Mouse (Mus musculus) skeletal muscle tissue, adult 2 months (tissue): ENCODE results near the gene Ucp1.
"Not testable (repeated sequence)": the region's sequence is repeated elsewhere in the genome, so short reads cannot be mapped to it uniquely, and the experiment has no call there.

Experiments used
- DNase-seq: peaks from one replicate; pipeline ENCODE4 v3.0.0-alpha.2; 2012; ENCODE audit warnings: low read depth, low spot score

Ucp1 gene

DNA sequence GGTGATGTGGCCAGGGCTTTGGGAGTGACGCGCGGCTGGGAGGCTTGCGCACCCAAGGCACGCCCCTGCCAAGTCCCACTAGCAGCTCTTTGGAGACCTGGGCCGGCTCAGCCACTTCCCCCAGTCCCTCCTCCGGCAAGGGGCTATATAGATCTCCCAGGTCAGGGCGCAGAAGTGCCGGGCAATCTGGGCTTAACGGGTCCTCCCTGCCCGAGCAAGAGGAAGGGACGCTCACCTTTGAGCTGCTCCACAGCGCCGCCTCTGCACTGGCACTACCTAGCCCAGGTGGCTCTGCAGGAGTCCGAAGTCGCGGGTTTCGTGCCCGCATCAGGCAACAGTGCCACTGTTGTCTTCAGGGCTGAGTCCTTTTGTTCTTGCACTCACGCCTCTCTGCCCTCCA lies at the start of gene Ucp1:
Gene Ucp1 (plus strand): TSS at position 177 of the 400 bp plus-strand sequence.
- DNase-seq, result no peak

DNA sequence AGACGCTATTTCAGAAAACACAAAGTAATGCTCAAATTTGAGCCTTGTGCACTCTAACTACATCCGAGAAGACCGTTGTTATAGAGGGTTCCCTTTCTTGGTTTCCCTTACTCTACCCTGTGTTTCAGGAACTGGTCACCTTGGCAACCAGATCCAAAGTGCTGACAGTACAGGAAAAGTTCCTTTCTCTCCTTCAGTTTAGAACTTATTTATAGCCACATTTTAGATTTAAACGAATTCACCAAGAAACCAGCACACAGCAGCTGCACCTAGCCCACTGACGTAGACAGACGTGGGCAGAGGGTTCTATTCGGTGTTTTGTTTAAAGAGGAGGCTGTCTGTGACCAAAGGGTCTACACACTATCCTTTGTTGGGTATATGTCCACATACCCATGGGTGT lies 46.0 kb upstream of the Ucp1 start:
- DNase-seq, result peak; percentile 4

DNA sequence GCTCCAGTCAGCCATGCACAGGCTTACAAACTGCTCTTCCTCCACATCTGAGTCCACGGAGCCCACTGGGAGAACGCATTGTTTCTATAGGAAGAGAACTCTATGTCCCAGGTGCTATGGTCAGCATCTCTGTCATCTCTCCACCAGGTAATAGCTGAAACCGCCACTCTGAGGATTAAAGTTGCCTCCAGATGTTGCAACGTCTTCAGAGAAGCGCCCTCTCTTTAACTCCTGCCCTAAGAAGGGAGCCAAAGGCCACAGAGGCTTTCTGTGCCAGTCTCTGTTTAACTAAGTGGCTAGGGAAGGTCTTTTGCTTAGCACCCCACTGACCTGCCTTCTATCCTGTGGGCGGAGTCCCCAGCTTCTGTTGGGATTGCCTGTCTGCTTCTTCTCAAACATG lies 39.3 kb upstream of the Ucp1 start:
- DNase-seq, result no peak

DNA sequence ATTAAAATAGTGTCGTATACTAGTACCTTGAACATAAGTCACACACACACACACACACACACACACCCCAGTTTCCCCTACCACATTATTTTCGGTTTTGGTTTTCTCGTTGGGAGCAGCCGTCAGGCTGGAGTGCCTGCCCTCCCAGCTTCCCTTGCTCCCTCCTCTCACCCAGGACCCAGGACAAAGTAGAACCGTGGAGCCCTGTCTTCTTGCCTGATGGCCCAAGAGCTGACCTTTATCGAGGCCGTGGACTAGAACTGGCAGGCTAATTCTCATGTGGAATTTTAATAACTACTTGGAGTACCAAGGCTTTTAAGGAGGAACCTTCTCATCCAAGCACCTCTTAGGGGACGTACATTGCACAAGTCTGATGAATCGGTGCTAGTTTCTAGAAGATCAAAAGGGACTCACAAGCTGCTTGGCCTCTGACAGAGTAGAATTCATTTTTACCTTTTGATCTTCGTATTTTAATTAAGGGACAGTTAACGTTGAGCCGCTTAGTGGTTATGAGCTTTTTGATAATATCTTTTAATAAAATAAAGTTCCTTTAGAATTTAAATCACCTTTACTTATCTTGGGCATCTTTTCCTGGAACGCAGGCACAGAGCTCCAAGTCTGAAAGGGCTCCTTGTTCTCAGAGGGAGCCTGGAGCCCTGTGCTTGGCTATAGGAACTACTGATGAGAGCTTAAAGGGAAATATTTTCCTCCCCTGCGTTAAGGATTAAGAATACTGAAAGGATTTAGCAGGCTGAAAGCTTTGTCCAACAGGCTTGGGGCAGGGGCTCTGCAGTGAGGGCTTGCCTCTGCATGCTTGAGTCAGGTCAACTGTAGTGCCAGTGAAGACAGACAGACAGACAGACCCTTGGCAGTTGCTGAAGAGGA lies 38.5 kb upstream of the Ucp1 start:
- no peak for DNase-seq

DNA sequence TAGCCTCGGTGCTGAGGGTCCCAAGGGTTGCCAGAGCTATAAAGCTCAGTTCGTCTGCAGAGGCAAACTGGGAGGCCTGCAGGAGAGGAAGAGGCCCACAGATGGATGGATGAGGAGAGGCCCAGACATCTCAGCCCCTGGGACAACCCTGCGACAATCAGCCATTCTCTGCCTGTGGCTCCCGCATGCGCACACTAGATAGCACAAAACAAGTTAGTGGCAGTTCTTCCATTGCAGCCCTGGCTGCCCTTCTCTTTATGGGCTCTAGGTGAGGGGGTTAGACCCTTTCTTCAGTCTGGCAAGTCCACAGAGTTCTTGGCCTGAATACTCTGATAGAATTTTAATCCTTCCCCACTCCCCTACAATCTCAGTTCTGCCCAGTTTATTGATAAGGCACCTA lies 37.4 kb upstream of the Ucp1 start:
- no peak for DNase-seq

DNA sequence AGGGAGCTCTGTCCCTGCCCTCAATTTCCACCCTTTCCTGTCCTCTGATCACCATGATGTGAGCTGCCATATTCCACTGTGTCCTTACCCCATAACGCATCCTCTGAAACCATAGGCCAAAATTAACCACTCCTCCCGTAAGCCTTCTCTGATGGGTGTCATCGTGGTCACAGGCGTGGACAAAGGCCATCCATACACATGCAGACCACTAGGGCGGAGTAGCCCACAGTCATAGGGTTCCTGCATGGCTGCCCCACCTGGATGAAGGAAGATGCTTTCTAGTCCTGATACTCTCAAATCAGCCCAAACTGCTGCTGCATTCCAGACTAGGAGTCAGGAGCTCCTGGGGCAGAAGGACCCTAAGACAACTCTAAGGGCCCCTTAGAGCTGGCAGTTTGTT lies 32.5 kb upstream of the Ucp1 start:
- no peak for DNase-seq

DNA sequence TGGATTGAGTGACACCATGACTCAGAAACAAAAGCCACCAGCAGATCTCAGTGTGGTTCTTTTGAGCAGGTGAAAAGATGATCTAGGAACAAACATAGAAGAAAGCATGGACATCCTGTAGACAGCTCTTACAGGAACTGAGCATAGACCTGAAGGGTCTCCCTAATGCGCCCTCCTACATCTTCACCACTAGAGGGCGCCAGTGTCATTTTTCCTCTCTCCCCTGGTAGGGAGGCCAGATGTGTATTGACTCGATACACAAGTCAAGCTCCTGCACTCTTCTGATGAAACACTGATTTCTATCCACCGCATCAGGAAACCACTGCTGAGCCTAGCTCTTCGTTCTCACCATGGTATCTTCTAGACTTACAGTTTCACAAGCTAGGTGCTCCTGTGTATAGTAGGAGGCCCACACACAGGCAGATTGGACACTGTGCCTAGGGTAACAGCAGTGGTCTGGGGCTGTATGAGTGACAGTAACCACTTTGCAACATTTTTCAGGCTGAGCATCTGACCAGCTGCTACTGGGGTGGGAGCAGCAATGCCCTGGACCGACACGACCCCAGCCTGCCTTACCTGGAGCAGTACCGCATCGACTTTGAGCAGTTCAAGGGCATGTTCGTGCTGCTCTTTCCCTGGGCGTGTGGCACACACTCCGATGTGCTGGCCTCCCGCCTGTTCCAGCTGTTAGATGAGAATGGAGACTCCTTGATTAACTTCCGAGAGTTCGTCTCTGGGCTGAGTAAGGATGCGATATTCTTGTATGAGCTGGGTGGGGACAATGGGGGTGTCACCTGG lies 29.5 kb upstream of the Ucp1 start:
- DNase-seq, result peak; percentile 37

DNA sequence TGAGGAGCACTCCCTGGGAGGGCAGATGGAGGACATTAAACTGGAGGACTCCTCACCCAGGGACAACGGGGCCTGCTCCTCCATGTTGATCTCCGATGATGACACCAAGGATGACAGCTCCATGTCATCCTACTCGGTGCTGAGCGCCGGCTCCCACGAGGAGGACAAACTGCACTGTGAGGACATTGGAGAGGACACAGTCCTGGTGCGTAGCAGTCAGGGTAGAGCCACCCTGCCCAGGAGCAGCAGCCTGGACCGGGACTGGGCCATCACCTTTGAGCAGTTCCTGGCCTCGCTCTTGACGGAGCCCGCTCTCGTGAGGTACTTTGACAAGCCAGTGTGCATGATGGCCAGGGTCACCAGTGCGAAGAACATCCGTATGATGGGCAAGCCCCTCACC lies 19.0 kb upstream of the Ucp1 start:
- DNase-seq, result no peak

DNA sequence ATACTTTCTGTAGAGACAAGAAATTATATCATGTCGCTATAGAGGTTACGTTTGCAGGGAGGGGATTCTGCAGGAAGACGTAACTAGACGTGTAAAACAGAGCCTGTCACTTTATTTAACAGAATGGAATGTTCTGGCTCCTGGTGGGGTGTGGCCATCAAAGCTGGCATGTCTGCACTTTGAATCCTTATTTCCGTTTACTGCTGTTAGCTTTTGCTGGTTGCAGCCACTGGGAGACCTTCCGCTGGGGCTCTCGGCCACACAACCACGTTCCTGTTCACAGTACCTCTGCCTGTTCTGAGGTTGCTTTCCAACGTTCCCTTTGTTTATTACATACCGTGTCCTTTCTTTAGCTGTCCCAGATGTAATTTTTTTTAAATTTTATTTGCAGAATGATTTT lies 17.7 kb upstream of the Ucp1 start:
- DNase-seq, result no peak

DNA sequence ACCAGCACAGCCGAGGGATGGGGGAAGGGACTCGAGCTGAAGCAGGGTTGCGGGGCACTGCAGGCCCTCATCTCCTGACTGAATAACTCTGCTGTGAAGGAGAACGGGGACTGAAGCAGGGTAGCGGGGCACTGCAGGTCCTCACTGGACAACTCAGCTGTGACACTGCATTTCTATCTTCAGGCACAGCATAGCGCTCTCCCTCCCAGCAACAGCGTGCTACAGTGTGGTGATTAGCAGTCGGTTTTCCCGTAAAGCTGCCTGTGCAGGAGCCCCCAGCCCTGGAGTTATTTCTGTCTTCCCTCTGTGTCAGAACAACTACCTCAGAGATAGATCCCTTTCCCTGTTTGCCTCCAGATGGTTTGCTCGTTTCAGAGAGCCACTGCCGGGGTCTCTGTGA lies 15.7 kb upstream of the Ucp1 start:
- DNase-seq, result no peak

DNA sequence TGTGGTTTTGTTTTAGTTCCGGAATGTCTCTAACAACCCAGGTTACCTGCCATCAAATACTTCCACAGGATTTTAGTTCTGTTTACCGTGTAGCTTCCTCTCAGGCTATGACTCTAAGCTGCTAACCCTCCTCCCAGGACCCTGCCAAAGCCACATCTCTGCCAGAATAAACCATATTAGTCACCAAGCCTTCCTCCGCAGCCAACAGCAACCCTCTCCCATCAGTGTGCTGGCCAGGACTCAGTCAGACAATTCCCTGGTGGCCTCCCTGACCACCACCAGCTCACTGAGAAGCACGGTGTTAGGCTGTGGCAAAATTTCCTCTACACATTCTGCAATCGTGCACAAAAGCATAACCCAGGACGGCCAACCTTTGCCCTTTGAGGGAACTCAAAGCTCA lies 11.7 kb upstream of the Ucp1 start:
- DNase-seq, result peak; percentile 21

DNA sequence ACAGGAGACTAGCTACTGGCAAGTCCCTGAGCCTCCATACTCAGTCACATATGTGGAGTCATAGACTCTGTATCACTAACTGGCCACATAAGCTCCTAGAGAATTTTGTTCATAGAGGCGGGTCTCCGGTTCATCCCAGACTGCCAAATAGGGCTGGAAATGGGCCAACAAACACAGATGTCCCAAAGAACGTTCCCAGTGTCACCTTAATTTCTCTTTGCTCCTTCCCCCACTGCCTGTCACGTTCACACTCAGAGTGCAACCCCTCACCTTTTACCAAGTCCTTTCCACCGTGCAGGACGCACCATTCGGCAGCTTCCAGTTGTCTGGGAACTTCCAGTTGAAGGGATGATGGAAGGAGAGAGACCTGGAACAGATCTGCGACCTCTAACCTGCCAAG lies 4.8 kb upstream of the Ucp1 start:
- no peak for DNase-seq

DNA sequence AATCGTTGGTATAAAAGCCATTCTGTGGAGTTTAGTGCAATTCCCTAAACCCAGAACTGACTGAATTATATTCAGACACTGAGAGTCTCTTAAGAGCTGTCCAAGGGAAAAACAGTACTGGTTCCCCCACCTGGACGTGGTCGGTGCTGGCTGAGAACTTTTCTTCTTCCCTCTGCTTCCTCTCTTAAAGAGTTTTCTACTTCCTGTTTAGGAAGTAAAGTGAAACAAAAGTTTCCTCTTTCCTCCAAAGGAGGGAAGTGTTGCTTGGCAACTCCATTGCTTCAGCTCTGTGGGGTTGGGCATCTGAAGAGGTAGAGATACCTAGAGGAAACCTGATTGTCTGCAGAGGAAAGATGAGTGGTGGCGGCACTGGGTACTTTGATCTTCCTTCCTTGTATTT lies 7.2 kb downstream of the Ucp1 start:
- DNase-seq, result no peak

DNA sequence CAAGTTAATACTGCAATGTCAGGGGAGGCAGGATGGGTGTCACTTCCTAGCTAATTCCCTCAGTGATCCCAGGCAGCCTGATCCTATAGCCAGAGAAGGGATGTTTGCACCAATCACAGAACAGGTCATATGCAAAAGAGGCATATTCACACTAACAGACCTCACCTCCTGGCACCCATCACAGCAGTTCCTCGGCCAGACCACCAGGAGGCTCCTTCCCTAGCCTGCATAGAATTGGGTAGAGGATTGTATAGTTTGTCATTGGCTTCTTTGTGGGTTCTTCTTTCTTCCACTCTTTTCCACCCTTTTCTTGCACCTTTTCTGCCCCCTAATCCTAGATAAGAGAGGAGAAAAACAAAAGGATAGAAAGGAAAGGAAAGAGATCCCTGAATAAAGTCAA lies 10.0 kb downstream of the Ucp1 start:
- no peak for DNase-seq

DNA sequence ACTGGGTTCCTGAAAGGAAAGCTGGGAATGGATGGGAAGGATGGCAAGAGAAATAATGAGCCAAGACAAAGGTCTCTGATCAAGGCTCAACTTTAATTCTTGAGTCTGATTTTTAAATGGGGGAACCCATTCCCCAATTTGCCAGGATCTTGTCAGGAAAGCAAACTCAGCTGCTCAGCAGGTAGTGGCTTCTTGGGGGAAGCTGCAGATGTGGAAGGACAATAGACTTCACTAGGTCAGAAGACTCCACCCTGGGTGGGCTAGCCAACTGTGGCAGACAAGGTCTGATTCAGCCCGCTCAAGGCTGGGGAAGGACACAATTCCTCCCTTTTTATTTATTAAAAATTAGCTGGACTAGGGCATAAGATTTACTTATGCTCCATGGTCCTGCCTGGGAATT lies 14.8 kb downstream of the Ucp1 start:
- no peak for DNase-seq

DNA sequence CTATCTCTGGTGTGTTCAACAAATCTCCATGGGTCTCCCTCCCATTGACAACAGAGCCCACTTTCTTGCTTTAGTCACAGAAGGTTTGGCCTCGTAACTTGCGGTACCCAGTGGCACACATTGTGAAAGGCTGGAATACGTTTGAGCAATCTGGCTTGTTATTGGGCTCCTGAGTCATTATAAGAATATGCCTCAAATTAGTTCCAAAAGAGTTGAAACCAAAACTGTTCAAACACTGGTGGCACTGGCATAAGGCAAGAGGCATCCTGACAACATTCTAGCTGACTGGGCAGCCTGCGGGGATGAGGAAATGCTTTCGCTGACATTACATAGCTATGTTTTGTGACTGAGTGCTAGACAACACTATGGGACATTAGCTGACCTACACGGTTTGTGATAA lies 19.7 kb downstream of the Ucp1 start:
- DNase-seq, result no peak

DNA sequence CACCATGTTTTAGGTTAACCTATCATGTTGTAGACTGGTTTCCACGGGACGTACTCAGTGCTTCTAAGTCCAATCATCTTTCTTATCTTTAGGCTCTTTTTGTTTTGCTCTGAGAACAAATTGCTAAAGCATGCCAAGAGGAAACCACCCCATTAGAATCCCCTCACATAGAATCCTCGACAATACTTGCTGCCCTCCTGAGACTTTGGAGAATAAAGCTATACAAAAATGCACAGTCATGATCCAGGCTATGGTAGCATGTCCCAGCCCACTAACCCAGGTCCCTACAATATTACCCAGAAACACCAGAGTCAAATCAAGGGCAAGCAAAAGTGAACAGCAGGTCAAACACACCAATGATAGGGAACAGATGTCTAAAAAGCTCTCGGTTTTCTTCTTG lies 24.9 kb downstream of the Ucp1 start:
- DNase-seq, result not testable (repeated sequence)

DNA sequence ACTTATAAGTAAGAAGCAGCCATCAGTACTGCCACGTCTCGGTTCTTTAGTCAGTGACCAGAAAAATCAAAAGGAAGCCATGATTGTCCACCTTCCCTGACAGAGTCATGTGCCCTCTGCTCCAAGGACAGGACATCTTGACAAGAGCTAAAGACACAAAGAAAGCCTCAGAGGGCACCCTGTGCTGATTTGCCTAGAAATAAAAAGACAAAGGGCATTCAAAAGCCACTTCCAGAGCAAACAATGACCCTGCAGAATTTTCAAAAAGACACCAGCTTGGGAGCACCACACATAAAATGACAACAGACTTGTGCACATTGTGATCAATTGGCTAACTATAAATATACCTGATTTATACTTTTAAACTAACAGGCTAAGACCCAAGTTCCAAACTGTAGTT lies 25.5 kb downstream of the Ucp1 start:
- no peak for DNase-seq

DNA sequence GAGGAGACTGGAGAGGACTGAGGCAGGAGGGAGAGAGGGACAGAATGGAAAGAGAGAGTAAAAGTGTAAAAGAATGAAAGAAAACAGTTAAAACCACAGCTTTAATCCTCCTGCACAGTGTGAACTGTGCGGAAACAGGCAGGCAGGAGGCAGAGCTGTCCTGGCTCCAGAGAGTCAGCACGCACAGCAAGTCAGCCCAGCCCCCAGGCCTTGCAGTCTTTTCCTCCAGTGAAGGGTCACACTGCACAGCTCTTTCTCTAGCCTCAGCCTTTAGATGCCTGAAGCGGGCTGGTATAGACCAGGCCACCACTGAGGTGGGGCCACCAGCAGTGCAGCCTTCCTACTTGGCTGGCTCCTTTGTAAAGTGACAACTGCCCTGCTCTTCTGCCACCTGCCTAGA lies 30.4 kb downstream of the Ucp1 start:
- no peak for DNase-seq

DNA sequence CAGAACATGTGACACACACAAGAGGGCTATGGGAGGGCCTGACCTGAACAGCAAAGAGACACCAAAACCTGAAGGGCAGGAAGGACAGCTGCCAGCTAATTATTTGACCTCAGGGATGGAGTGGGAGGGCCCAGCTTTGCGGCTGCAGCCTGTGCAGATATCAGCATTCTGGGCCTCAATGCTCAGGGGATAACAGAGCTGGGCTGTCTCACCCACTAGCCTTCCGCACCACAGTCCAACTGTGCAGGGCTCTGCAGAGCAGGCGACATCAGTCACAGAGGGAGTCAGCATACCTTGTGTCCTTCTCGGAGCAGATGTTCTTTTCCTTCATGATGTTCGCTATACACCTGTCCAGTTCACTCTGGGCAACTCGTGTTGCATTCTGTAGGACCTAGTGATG lies 32.2 kb downstream of the Ucp1 start:
- no peak for DNase-seq

DNA sequence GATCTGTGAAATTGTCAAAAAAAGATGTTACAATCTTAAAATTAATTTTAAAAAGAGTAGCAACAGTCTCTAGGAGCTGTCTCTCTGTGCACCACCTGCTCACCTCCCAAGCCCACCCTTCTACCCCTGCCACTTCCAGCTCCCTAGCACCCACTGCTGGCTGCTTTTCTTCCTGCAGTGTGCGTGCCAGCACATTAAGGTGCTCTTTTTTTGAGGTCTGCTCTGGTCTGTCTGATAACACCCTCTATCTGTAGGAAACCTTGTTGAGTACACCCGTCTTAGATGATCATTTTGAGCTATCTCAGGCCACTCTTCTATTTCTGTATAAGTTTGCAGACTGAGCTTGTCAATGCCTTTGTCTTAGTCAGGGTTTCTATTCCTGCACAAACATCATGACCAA lies 32.9 kb downstream of the Ucp1 start:
- DNase-seq, result no peak

DNA sequence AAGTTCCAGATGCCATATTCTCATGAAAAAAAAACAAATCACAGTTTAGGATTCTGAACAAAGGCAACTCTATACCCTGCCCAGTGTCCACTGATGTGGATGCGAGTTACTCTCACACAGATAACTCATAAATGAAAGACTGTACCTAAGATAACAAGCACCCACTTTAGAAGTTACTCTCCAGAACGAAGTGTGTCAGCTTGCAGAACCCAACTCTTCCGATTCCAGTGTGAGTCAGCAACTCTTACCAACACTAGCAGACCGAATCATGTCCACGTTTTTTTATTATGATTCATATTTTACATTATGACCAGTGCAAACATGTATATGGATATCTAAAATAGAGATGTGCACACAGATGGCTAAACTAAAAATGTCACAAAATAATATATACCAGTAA lies 37.7 kb downstream of the Ucp1 start:
- DNase-seq, result no peak

DNA sequence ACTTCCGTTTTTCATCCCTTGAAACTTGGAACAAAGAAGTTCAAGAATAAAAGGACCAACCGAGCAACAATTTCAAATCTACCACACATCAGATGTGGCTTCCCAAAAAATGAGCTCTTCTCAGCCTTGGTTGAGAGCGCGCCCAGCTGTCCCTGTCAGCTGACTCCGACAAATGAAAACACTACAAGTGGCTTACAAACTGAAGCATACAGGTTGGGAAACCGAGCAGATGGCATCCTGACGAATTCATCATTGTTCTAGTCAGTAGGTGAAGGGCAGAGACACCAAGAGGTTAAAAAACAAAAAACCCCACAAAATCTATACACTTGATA lies 41.4 kb downstream of the Ucp1 start:
- DNase-seq, result no peak
